Mouse (Mus musculus): ENCODE data around the gene Klhl26.

Gene Klhl26

DNA sequence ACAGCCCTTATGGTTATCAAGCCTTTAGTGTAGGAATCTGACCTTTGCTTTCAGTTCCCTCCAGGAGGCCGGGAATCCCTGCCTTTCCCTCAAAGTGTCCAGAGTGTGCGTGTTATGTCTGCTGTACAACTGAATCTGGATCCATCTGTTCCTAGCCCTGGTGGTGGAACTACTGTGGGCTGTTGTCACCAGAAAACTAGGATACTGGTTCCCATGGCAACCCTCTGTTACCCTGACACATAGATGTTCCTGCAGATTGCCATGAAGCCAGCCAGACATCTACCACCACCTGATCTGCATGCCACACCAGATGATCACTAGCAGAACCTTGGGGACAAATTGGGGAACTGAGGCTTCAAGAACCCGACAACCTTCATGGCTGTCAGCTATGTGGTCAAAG lies 5.1 kb upstream of the Klhl26 start:
- in situ Hi-C loops (cut with MboI; ENCODE audit: low sequenced_read_pairs), result no loop called here

DNA sequence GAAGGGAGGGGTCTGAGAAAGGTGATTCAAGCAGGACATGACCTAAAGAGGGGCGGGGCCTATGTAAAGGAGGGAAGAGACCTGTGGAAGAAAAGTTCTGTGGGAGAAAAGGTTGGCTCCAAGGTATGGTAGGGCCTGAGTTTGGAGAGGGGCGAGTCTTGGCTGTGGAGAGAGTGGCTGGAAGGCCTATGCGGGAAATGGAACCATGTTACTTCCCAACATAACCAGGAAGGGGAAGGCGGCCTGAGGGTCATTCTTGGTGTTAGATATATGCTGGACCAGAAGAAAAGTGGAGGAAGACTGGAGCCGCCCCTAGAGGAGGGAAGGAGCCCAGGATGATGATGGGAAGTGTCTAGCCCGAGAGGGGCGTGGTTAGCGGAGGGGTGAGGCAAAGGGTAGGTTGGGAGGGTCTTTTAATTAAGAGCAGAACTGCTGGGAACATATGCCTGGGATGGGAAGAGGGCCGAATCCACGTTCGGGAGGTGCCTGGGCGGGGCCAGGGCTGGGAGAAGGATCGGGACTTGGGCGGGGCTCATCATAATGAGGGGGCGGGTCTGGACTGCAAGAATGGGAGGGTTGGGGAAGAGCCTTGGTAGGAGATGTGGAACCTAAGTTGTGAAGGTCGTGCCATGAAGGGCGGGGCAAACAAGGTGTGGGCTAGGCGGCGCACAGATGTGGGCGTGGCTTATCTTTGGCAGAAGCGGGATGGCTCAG lies 658 bp upstream of the Klhl26 start:
- in situ Hi-C loops (cut with MboI; ENCODE audit: low sequenced_read_pairs), result no loop called here

DNA sequence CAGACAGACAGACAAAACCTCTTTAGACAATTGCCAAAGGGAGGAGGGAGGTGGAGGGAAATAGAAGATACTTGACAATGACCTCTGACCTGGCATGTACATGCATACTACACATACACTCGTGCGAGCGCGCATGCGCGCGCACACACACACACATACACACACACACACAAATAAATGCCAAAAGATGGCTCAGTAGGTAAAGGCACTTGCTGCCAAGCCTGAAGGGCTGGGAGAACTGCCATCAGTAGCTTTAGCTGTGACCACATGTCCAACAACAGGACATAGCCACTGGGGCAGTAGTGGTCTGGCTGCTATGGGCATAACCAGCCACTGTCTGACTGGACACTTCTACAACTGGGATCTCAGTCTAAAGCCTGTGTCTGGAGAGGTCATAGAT lies 4.9 kb downstream of the Klhl26 start:
- in situ Hi-C loops (cut with MboI; ENCODE audit: low sequenced_read_pairs), result no loop called here

DNA sequence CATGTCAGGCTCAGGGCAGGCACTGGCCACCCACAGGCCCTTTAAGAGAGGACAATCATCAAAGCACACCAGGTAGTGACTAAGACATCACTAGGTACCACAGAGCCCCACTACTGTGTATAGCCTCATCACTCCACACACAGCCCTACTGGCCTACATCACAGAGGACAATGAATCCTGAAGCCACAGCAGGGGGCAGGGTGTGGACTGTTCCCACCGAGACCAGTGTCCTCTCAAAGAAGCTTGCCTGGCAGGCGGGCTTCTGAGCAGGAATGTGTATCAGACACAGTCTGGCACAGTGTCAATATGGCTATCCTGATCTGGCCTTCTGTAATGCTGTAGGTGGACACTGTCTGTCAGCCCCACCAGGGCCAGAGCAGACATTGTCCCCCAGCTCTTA lies 6.8 kb downstream of the Klhl26 start:
- in situ Hi-C loops (cut with MboI; ENCODE audit: low sequenced_read_pairs), result no loop called here

DNA sequence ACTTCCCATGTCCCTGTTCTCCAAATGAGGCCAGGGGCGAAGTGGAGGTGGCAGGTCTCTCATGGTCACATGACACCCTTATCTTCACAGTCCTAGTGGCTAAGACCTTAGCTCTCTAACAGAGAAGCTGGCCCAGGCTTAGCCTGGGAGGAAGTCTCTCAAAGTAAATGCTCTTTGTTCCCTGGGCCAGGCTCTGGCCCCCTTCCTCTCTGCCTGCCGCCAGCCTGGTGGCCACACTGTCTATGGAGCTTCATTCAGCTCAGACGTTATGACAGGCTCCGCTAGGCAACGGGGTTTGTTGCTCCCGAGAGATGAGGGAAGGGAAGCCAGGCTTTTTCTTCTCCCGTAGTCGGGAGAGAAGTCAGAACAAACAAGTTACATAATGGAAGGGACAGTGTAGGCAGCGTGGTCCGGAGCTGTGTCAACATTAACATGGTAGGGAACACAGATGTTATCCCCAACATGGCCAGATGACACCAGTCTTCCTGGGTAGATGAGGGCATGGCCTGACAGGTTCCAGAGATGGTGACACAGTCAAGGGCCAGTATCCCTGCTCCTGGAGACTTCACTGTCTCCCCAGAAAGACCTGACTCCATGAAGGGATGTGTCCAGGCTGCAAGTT lies 7.4 kb downstream of the Klhl26 start:
- in situ Hi-C loops (cut with MboI; ENCODE audit: low sequenced_read_pairs), result no loop called here

DNA sequence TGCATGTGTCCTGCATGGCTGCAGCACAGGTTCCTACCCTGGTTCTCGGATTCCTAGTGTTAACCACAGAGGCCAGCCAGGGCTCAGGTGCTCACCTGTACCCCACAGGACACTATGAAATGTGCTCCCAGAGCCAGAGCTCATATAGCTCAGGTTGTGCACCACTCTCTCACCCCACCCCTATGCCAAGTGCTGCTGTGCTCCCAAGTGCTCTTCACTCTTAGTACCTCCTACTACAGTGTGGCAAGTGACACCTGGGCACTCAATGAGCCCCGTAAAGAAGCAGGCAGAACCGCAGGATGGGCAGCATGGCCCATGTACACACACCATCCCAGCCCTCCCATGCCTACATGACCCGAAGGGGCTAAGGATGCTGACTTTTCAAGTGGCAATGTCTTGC lies 8.0 kb downstream of the Klhl26 start:
- in situ Hi-C loops (cut with MboI; ENCODE audit: low sequenced_read_pairs), result no loop called here

DNA sequence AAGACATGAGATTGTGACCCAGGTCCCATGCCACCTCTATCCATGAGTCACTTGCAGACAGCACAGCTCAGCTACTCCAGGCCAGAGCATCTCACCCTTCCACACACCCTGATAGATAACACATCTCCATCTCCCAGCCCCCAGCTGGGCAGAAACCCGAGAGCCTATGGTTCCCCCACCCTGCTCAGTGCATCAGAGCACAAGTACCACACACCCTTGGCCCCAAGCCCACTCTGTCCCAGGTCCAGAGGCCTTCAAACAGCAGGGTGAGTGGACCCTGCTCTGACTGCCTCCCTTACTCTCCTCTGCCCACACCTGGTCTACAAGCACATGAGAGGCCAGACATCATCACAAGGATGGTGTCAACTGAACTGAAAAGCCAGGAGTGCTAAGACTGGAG lies 8.9 kb downstream of the Klhl26 start:
- in situ Hi-C loops (cut with MboI; ENCODE audit: low sequenced_read_pairs), result no loop called here

DNA sequence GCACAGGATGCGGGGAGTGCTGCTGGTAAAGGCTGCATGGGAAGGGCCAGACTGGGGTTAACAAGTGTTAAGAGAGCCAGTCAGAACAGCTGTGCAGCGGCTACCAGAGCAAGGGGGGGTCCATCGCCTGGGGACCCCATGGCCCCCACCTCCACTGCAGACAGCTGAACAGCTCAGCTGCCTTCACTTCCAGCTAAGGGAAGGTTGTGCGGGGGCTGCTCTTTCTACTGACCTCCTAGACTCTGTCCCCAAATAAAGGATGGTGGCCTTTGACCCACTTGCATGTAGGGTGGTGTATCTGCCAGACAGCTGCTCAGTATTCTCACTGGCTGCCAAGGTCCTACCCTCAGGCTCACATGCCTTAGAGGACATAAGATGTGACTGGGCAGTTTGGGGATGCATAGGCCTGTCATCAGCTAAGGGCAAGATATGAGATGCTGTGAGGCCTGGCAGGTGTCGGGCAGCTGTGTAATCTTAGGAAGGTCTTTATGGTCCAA lies 9.5 kb downstream of the Klhl26 start:
- in situ Hi-C loops (cut with MboI; ENCODE audit: low sequenced_read_pairs), result no loop called here

DNA sequence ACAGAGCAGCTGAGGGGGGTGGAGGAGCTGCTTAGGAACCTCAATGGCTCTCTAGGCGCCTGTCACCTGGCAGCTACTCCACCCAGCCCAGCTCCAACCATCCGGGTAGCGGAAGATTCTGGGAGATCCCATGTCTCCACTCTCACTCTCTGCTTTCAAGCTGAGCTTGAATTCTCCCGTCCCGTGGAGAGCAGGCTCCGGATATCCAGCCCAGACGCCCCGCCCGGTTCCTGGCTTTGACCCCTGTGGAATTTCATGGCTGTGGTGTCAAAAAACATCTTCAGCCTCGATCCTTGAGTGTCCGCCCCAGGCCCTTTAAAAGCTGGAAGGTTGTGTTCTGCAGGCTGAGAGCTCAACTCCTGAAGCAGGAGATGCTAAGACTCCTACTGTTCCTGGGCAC lies 10.0 kb downstream of the Klhl26 start:
- in situ Hi-C loops (cut with MboI; ENCODE audit: low sequenced_read_pairs), result no loop called here

DNA sequence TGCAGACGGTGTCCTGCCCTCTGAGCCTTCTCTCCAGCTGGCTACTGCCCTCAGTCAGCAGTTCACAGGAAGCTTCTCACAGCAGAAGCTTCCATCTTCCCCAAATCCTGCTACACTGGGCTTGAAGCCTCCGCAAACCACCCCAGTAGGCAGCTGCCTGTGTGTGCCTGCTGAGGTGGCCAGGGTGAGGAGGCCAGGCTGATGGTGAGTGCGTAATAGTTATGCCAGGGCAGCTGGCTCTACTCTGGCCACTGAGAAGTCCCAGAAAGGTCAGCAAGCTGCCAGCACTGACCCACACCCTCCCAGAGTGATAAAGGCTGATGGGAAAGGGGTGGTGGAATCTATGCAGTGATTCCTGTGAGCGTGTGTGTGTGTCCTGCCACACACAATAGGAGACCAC lies 10.5 kb downstream of the Klhl26 start:
- in situ Hi-C loops (cut with MboI; ENCODE audit: low sequenced_read_pairs), result no loop called here

DNA sequence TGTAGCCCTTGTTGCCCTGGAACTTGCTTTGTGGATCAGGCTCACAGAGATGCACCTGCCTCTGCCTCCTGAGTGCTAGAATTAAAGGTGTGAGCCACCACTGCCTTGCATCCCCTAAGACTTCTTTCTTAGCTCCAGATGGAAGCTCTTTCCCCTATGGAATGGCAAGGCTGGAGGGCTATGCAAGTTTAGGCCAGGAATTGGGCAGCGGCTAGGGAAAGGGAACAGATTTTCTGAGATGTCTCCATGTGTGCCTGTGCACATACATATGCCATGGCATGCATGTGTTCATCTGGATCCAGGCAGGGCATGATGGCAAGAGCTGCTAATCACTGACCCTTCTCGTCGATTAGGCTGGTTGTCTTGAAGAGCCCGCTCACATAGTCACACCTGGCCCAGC lies 11.1 kb downstream of the Klhl26 start:
- in situ Hi-C loops (cut with MboI; ENCODE audit: low sequenced_read_pairs), result no loop called here

DNA sequence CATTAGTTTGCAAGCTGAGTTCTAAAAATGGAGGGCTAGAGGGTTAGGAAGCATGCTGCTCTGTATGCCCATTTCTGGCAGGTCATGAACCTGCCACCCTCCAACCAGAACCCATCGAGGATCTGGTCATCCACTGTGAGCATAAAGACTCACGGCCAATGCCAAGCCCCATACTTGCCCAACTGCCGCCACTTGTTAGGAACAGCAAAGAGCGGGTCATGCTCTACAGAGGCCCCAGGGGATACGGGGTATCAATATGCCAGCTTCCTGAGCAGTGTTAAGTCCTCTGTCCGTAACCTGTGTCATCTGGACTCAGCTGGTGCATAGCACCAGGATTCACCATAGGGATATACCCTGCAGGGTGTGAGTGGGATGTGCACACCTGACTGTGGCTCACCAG lies 12.6 kb downstream of the Klhl26 start:
- in situ Hi-C loops (cut with MboI; ENCODE audit: low sequenced_read_pairs), result no loop called here

DNA sequence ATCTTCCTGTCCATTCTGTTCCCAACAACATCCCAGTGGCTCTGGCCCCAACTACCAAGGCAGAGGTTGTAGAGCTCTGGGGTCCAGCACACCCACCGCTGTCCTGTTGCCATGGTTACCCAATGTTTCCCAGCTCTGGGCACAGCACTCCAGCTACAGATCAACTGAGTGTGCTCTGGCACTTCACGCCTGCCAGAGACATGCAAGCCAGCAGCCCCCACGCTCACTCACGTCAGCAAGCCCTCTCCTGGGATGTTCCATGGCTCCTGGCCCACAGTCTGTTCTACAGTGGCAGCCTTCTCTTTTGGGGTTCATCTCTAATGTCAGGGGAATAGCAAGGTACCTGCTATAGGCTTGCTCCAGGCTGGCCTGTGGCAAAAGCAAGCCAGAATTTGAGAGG lies 13.5 kb downstream of the Klhl26 start:
- in situ Hi-C loops (cut with MboI; ENCODE audit: low sequenced_read_pairs), result no loop called here

DNA sequence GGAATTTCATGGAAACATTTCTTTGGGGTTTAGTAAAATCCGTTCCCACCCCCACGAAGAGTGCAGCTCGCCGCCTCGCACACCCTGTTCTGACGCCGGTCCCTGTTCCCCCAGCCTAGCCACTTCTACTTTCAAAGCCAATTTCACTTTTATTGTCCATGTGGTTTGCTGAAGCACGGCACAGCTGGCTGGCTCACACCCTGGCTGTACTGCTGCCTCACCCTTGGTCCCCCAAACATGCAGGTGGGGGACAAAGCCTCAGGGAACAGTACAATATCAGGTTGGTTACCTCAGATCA lies 14.3 kb downstream of the Klhl26 start:
- in situ Hi-C loops (cut with MboI; ENCODE audit: low sequenced_read_pairs), result no loop called here

DNA sequence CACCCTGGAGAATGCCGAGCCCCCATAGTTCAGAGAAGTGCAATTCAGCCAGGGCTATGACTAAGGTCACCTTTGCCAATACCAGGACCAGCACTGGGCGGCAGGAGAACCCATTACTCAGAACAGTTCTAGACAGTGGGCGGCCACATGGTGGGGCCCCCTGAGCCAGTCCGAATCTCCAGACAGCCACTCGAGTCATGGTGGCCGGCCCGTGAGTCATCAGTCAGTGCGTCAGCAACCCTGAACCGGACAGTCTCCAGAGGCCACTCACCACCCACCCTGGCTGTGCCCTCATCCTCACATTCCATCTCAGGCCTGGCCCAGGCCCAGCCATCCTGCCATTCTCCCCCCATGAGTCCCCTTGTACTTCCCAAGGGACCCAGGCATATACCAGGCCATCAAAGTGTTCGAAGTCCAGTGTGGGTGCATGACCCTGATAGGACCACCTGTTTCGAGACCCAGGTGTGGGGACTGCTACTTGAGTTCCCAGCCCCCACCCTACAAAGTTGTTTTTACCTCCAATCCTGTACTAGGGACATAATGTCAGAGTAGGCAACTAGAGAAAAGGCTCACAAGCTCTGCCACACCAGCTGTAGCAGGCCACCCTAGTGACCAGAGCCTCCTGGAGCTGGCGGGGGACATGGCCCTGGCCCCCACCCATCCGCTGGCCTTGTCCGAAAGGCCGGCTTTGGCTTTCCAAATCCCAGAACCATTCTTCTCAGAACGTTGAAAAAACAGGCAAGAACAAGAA lies 14.8 kb downstream of the Klhl26 start:
- in situ Hi-C loops (cut with MboI; ENCODE audit: low sequenced_read_pairs), result no loop called here

DNA sequence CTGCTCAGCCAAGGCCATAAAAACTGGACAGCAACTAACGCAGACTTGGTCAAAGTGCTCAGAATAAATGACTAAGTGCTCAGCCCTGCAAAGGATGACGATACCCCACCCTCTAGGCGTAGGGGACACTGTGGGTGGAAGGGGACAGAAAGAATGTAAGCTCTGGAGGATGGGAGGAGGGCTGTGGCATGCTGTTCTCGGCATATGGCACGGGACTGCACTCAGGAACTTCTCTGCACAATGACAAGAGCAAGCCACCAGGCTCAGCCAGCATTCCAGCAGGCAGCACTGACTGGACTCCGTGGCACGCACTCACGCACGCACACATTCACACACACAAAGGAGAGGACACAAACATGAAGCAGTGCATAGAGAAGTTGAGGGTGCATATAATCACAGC lies 16.2 kb downstream of the Klhl26 start:
- in situ Hi-C loops (cut with MboI; ENCODE audit: low sequenced_read_pairs), result no loop called here

DNA sequence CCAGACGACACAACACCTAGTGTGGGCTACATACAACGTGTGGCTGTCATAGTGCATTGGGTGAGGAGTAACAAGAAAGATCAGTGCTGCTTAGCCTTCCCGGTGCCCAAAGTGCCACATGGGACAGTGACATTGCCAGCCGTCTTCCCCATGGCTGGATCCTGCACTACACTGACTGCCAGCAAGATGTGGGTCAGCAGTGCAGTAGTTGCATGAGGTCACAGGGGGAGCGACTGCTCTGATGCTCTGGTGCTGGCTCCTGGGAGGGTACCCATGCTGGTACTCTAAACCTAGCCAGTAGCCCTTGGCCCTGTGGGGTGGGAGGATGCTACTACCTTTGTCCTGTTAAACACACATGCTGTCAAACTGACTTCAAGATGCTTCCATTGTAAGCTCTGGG lies 16.6 kb downstream of the Klhl26 start:
- in situ Hi-C loops (cut with MboI; ENCODE audit: low sequenced_read_pairs), result no loop called here

DNA sequence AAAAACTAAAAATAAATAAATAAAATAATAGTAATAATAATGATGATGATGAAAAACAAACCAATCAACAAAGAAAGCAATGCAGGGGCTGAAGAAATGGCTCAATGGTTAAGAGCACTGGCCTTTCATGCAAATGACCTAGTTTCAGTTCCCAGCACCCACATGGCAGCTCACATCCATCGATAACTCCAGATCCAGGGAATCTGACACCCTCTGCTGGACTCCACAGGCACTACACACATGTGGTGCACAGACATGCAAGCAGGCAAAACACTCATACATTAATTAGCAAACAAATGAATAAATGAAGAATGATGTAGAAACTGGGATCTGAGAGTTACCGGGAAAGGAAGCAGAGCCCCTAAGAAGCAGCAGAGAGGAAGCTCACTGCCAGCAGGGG lies 17.1 kb downstream of the Klhl26 start:
- in situ Hi-C loops (cut with MboI; ENCODE audit: low sequenced_read_pairs), result no loop called here

DNA sequence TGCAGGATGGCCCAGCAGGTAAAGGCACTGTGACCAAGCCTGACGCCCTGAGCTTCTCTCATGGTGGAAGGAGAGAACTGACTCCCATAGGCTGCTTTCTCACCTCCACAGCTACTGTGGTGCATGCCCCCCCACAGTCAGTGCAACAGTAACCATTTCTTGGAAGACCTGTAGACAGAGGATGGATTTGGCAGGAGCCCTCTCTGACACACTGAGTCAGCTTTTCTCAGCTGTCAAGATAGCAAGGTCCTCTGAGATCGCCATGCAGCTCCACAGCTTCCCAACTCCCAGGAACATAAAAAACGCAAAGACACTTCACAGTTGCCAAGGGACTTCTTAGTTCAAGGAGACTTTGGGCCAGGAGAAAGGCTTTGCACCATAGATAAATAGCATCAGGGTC lies 18.3 kb downstream of the Klhl26 start:
- in situ Hi-C loops (cut with MboI; ENCODE audit: low sequenced_read_pairs), result no loop called here

DNA sequence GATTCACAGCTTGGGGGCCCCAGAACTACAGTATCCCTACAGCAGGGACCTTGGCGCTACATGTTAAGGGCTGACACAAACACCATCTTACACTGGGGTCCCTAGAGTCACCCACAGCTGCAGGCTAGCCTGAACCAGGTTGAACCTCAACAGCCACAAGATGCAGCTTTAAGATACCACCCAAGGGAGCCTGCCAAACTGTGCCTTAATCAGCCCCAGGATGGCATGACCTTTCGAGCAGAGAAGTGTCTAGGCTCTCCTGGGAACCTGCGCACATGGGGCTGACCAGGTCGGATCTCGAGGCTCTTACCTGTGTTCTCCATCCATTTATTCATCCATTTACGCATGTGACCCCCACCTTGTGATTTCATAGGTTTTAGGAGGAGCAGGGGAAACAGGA lies 18.9 kb downstream of the Klhl26 start:
- in situ Hi-C loops (cut with MboI; ENCODE audit: low sequenced_read_pairs), result no loop called here

DNA sequence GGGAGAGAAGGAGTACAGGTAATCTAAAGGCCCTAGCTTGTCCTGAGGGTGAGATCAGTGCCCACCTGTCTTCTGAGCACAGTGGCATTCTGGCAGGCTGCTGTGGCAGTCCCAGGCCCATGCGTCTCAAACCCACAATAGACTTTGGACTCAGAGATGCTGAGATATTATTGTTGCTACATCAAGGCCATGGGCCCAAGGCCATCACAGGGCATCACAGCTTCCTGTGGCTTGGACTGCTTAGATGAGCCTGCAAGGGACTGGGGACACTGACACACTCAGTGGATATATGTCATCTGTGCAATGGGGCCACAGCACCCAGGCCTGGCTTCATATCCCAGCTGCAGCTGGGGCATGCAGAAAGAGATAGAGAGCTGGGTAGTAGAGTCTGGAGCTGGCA lies 19.8 kb downstream of the Klhl26 start:
- in situ Hi-C loops (cut with MboI; ENCODE audit: low sequenced_read_pairs), result no loop called here

DNA sequence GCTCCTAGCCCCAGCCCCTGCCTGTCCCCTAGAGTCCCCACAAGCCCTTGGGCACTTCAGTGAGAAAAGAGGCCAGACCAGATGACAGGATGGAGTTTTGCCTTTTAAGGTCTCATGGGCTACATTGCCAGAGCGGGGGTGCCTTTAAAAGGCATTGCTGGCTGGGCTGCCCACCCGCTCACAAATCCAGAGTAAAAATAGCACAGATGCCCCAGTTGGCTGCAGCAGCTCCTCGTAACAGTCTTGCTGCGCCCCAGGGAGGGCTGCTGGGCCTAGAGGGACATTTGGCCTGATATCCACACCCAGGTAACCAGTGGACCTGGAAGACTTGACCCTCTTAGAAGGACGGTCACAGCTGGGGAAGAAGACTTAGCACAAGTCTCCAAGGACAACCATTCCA lies 22.9 kb downstream of the Klhl26 start:
- in situ Hi-C loops (cut with MboI; ENCODE audit: low sequenced_read_pairs), result no loop called here

All from CH12F3 (cell line).